Mouse (Mus musculus) layer of hippocampus, adult 2 months (tissue): ENCODE data around the gene Cant1. TPM values are rescaled to one million over a fixed set of nuclear protein-coding genes. Genes with fewer than 3 reads are reported as not detected.

Source experiments
- DNase-seq, 2 experiments: peaks; one replicate each; pipeline ENCODE4 v3.0.0; 2022; ENCODE audit warnings: low spot score in 2 of 2
- H3K27ac ChIP-seq: fragments of 200-600 bp; 2 replicates; pipeline ENCODE4 v1.8.1; 2022
- H3K4me3 ChIP-seq: fragments of 200-600 bp; 2 replicates; pipeline ENCODE4 v1.8.1; 2022; ENCODE audit warnings: mild to moderate bottlenecking
- CTCF ChIP-seq: fragments of 200-600 bp; conservative IDR thresholded peaks from 2 replicates; pipeline ENCODE4 v1.8.1; 2022; ENCODE audit warnings: antibody characterized with exemption, mild to moderate bottlenecking, moderate library complexity
- total RNA-seq, 2 experiments: library from RNA; stranded (reverse); gene quantifications; 2 replicates each; pipeline ENCODE4 v1.2.3; 2021

Cant1 gene
- total RNA-seq, 2 experiments from 2014 or later: 38.0 to 40.5 TPM

DNA sequence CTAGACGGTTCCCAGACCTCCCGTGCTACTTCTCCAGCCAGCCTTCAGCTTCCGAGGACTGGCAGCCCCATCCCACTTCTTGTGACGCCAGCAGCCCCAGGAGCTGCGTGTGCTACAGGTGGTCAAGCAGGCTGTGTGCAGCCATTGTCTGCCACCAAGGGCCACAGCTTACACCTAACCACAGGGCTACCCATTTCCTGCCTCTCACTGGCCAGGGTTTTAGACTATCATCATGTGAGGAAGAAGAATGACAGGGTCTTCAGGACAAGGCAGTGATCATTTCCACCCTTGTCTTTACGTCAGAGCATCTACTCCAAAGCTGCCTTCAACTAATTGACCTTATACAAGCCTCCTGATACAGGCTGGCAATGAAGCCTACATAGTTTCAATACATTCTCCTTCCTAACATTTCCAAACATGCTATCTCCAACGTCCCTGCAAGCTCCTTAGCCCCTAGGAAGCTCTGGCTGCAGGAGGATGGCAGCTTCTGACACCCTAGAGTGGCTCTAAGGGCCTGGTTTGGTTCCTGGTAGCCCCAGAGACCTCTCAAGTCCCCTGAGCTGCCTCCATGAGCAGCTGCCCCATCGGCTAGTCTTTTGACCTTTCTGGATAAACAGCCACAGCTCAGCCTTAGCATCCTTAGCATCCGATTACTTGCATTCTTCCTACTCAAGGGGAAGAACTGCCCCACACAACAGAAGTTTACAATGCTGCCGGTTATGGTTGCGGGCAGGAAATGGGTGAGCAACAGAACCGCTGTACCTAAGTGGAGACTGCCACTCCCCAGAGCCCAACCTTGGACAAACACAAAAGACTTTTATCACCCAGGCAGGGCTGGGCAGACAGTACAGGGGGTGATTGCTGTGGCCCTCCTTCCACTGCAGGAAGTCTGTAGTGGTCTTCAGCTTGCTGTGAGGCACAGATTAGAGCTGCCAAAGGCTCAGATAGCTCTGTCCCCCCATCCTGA lies 9.5 kb downstream of the Cant1 start:
- Histone ChIP-seq H3K4me3 (no peak overlapping the region), H3K27ac (no peak overlapping the region)
- TF ChIP-seq CTCF: no peak
- no peak for DNase-seq

DNA sequence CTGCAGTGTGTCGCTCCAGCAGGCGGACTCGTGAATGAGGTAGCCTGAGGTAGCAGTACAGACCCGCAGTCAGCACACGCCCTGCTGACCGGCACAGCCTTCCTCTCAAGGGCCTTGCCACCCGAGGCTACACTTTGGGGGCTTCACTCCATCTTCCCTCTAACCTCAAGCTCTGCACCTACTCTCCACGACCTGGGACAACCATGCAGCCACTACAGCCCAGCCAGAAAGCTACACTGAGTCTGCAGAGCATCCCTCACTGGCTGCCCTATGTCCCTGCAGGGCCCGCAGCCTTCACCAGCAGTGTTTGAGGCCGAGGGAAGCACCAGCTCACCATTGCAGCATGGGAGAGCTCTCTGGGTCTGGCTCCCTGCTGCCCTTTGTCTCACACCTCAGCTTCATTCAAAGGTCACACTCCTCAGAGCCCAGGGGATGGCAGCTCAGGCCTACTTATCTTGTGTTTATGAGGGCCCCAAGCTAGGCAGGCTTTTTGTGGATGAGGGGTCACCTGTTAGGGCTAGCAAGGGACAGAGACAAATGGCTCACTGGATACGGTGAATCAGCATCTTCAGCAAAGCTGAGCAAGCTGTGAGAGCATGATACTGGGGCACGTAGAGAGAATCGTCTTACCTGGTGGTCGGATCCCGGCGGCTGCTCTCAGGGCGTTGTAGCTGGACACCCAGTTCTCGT lies 10.7 kb downstream of the Cant1 start:
- no peak overlapping the region for H3K27ac ChIP-seq
- TF ChIP-seq CTCF: no peak
- no peak overlapping the region for H3K4me3 ChIP-seq
- DNase-seq: no peak

DNA sequence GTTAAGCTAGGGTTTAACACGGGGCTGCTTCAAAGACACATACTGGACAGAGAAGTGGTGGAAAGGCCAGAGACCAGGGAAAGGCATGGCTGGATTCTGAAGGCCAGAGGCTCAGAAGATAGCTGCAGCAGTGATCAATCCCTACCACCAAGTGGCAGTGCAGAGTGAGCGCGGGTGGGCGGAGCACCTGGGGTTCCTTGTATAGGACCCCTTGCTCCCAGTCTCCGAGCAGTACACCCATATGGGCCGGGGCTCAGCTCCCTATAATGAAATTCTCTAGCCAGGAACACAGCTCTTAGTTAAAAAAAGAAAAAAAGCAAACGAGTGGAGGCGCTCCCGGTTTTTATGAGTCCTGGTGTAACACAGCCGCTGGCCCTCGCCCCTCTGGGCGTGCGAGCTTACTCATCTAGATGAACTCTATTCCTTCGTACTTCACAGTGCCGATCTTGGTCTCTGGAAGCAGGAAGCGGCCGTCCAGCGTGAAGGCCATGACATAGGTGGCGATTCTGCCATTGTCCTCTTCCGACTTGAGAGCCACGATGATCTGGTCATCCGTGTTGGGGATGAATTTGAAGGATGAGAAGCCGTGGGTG lies 11.5 kb downstream of the Cant1 start:
- Histone ChIP-seq H3K4me3 (no peak overlapping the region), H3K27ac (no peak overlapping the region)
- peak in 1 of 2 experiments; percentile 65 for DNase-seq
- peak; percentile 83 for TF ChIP-seq CTCF

DNA sequence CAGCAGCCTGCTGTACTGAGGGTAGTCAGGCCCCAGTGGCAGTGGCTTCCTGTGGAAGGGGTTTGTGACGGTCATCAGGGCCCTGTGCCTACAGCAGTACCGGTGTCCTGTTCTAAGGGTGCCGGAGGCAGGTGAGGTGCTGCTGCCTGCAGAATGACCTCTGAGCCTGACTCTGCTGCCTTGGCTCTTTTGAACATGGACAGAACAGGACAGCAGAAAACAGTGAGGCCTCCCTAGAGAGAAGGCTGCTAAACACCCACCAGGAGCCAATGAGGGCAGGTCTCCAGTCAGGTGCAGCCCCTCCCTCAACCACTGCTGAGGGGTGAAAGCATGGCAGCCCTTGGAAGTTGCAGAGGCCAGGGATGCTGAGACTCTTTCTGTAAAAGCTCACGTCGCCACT lies 12.4 kb downstream of the Cant1 start:
- H3K27ac ChIP-seq: no peak overlapping the region
- TF ChIP-seq CTCF: no peak
- H3K4me3 ChIP-seq: no peak overlapping the region
- peak in 1 of 2 experiments; percentile 9 for DNase-seq

DNA sequence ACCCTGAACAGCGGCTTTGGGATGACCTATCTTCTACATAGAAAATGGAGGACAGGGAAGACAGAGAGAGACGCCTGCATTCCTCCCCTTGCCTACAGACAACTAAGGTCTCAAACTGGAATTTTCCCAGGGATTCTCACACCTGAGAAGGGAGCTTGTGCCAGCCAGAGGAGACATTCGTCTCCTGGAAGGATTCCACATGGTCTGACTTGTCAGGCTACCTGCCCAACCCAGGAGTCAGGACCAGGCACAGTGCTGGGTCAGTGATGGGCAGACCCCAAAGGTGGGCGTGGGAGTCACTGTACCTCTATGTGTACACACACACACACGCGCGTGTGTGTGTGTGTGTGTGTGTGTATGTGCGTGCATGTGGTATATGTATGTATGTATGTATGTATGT lies 13.6 kb downstream of the Cant1 start:
- peak in 1 of 2 experiments; percentile 7 for DNase-seq
- Histone ChIP-seq H3K4me3 (no peak overlapping the region), H3K27ac (no peak overlapping the region)
- no peak for TF ChIP-seq CTCF

DNA sequence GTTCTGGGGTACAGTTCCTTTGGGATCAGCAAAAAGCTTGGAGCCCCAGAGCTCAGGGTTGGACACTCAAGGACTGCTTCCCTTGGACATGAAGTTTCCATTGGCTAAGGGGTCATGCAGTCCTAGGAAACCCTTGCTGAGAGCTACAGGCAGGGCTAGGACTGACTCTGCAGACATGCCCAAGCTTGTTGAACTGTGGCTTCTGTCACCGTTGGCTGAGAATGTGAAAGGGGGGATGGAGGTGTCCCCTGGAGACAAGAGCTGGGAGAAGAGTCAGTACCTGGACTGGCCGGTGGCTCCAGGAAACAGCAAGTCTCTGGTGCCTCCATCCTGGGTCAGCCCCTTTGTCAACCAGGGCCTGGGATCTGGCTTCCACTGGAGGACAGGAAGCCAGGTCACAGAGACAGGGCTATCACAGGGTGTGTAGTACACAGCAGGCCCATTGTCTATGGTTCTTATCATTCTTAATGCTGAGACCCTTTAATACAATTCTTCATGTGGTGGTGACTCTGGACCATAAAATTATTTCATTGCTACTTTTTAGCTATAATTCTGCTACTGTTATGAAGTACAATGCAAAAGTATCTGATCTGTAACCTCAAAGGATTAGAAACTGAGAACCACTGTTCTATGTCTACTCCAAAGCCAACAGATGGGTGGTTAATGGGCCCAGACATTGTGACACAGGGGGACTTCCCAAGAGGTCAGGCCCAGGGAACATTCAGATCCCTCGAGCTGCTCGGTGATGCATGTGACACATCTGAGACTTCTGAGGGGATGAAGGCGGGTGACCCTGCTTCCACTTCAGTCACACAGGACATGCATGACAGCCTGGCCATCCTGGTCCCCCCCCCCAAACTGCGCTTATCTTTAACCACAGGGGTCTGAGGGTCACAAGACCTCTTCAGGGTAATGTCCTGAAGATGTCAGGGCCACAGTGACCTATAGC lies 14.7 kb downstream of the Cant1 start:
- Histone ChIP-seq H3K27ac (no peak overlapping the region), H3K4me3 (no peak overlapping the region)
- peak in 1 of 2 experiments; percentile 7 for DNase-seq
- no peak for TF ChIP-seq CTCF

DNA sequence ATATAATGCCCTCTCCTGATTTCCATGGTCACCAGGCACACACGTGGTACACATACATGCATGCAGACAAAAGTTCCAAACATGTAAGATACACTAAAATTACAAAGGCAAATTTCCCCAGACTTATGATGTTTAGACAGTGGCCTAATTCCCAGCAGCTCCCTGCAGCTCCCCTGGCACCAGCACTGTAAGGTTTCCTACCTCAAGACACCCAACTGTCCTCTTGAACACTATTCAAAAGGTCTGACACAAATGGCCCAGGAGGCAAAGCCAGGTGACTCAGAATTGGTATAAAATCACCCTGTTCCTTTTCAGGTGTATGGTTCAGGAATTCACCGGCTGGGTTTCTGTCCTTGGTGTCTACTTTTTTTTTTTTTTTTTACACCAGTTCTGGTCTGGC lies 15.7 kb downstream of the Cant1 start:
- Histone ChIP-seq H3K27ac (no peak overlapping the region), H3K4me3 (no peak overlapping the region)
- peak in 1 of 2 experiments; percentile 5 for DNase-seq
- no peak for TF ChIP-seq CTCF

DNA sequence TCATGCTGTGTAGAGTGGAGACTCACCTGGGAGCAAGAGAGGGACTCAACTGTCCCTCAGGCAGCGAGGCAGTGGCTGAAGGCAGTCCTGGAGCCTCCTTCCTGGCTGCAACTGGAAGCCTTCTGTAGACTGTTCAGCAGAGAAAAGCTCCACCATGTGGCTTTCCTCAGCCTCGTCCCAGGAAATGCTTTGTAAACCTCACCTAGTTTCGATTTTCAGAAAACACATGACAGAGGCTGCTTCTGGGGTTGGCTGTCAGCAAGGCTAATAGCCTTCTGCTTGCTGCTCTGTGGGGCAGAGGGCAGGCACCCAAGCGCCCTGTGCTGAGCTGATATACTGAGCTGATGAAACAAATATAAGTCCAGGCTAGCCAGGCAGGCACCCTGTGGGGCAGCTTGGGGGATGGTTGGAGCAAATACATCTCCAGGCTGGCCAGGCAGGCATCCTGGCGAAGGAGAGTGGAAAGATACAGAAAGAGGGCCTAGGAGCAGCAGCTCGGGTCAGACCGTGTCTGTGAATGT lies 17.1 kb downstream of the Cant1 start, which contains the start of gene Lgals3bp:
Gene Lgals3bp, minus strand, starts transcription at position 333 of the 521 bp plus-strand sequence.
- Histone ChIP-seq H3K27ac (peak within 1 kb of the TSS; percentile 91), H3K4me3 (peak within 1 kb of the TSS; percentile 32)
- peak; percentile 71 for TF ChIP-seq CTCF
- peak; percentile 47 to 72 for DNase-seq

DNA sequence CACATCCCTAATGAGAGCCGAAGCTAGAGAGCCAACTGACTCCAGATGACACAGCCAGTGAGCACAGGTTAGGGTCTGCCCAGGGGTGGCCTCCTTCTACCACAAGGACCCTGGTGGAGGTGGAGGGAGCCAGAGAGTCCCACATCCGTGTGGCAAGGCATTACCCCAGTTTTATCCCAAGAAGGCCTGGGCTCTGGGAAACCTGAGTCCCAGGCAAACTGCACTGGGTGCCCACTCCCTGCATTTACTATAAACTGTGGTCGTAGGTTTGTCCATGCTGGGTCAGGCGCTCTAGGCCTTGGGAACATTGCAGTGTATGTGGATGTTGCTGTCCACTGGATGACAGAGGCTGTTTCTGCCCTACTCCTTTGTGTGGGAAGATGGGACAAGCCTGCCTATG lies 17.7 kb downstream of the Cant1 start:
- Histone ChIP-seq H3K27ac (peak overlapping the region; percentile 91), H3K4me3 (peak overlapping the region; percentile 32)
- DNase-seq: peak in 1 of 2 experiments; percentile 9
- TF ChIP-seq CTCF: no peak

DNA sequence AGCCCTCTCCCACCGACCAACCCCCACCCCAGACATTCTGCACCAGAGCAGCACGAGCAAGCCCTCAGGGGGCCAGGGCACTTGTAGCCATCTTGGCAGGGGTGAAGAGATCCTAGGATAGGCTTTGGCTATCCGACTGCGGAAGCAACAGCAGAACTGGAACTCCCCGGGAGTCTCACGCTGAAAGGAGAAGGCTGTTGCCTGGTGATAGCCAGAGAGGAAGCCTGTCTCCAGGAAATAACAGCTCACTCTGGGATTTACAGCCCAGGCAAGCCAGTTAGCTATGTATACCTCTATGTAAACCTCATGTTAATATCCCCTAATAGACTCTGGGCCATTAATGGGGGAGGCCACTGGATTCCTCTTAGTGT lies 18.3 kb downstream of the Cant1 start:
- peak overlapping the region; percentile 91 for H3K27ac ChIP-seq
- TF ChIP-seq CTCF: no peak
- no peak for DNase-seq
- H3K4me3 ChIP-seq: peak overlapping the region; percentile 17

DNA sequence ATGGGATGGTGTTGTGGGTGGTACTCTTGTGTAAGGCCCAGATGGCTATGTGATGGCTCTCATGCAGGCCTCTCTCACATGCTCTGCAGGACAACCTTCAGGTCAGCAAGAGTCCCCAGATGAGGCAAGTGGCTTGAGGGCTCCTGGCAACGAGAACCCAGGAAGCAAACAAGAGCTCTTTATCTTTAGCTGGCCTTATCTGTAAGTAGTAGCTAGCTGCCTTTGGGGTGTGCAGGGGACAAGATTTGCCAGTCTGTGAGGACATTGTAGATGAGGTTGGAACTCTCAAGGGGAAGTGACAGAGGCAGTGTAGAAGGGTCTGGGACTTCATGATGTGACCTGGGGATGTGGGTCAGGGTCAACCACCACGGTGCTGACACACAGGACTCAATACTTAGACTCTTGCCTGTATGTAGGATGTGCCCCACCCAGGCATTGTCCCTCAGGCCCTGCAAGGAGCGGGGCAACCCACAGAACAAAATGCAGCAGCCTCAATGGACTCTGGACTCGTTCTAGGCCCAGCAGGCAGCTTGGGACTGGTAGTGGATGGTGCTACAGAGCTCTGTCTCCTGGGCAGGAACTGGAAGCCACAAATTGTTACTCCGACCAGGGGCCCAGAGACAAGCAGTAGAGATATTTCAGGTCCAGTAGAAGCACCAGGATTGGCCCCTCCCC lies 18.9 kb downstream of the Cant1 start:
- no peak for TF ChIP-seq CTCF
- H3K27ac ChIP-seq: peak overlapping the region; percentile 91; the same call in 1 of the 2 replicates
- no peak for DNase-seq
- no peak overlapping the region for H3K4me3 ChIP-seq
